Mouse (Mus musculus) forebrain, embryonic 14.5 days (tissue): ENCODE data around the gene Psapl1. TPM values are rescaled to one million over a fixed set of nuclear protein-coding genes. Genes with fewer than 3 reads are reported as not detected.

Experiments
- ATAC-seq: fragments of 200-750 bp; cut with Nextera tagmentation; 2 replicates; pipeline ENCODE4 v1.8.0; 2017; ENCODE audit warnings: mild to moderate bottlenecking, moderate library complexity
- DNase-seq: peaks from one replicate; pipeline ENCODE4 v3.0.0-alpha.2; 2015; ENCODE audit warnings: low spot score
- H3K27ac ChIP-seq: fragments of 300-500 bp; sonication (generic); 2 replicates; pipeline ENCODE4 v1.5.1; 2014; ENCODE audit warnings: low read depth, mild to moderate bottlenecking, control low read depth, low read length, moderate library complexity
- H3K27me3 ChIP-seq: fragments of 300-500 bp; sonication (generic); replicated peaks from 2 replicates; pipeline ENCODE4 v1.6.1; 2014; ENCODE audit warnings: low read length, control low read depth, mixed read lengths; ENCODE audit not compliant: control insufficient read depth, insufficient read depth
- H3K36me3 ChIP-seq: fragments of 300-500 bp; sonication (generic); 2 replicates; pipeline ENCODE4 v1.6.1; 2014; ENCODE audit warnings: low read length, control low read depth; ENCODE audit not compliant: control insufficient read depth, insufficient read depth
- H3K4me1 ChIP-seq: fragments of 300-500 bp; sonication (generic); 2 replicates; pipeline ENCODE4 v1.6.1; 2014; ENCODE audit warnings: antibody characterized with exemption, low read length, control low read depth; ENCODE audit not compliant: control insufficient read depth, insufficient read depth
- H3K4me2 ChIP-seq: fragments of 300-500 bp; sonication (generic); 2 replicates; pipeline ENCODE4 v1.6.1; 2014; ENCODE audit warnings: mild to moderate bottlenecking, control low read depth, low read length
- H3K4me3 ChIP-seq: fragments of 300-500 bp; sonication (generic); 2 replicates; pipeline ENCODE4 v1.5.1; 2014; ENCODE audit warnings: low read depth, low read length, control low read depth
- H3K9ac ChIP-seq: fragments of 300-500 bp; sonication (generic); 2 replicates; pipeline ENCODE4 v1.6.1; 2014; ENCODE audit warnings: mild to moderate bottlenecking, low read length, control low read depth, moderate library complexity
- H3K9me3 ChIP-seq: fragments of 300-500 bp; sonication (generic); replicated peaks from 2 replicates; pipeline ENCODE4 v1.6.1; 2016; ENCODE audit warnings: low read length, control low read depth, mixed read lengths; ENCODE audit not compliant: control insufficient read depth
- WGBS: fragments of 180-500 bp; shearing (Covaris S2); extraction: QIAGEN DNeasy Blood & Tissue Kit; methylation state at CpG from one replicate; pipeline ENCODE4 v1.1.7; 2014; 5-methylcytosine and 5-hydroxymethylcytosine counted together
- polyA plus RNA-seq: library from polyadenylated mRNA; unstranded; fragments of >200 nt; fragmentation: Nextera tagmentation; extraction: Ambion mirVana; gene quantifications from 2 replicates; pipeline ENCODE4 v1.2.1, GENCODE M21; 2014

Psapl1 gene
- polyA plus RNA-seq, 1 experiment from 2014 or later: not detected

DNA sequence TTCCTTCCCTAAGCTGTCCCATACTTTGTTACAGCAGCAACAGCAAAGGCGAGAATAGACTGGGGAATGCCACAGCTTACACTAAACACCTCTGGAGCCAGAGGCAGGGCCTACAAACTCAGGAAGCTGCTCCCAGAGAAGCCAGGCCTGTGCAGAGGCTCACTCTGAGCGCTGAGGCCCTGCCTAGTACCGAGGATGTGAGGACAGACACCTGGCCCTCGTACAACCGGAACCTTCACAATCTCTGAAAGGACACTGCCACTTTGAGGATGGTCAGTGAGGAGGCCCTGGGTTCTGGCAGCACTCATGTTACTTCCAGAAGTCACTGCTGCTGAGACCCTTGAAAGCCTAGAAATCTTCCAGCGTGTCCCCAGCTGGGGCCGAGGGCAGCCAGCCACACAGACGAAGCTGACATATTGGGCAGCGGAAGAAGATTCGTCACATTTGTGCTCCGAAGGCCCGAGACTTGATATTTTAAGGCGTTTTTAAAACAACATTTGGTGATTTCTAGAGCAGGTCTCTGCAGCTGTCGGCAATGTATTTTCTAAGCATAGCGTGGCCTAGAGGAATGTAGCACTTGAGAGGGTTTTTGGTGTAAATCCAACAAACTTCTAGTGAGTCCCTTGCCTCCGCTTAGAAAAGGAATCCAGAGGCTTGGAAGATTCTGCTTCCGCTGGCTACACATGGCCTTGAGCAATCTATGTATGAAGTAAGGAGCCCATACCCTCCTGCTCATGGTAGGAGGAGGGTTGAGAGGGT is 49.1 kb downstream of the Psapl1 start:
- Histone ChIP-seq H3K27ac (no peak overlapping the region), H3K27me3 (no peaks in the 10 kb centered on the region), H3K9ac (no peak overlapping the region), H3K9me3 (no peaks in the 10 kb centered on the region), H3K4me2 (no peak overlapping the region), H3K36me3 (no peaks in the 10 kb centered on the region), H3K4me3 (no peak overlapping the region), H3K4me1 (peaks cover 3% of the 10 kb centered on the region; the same call in 1 of the 2 replicates)
- DNase-seq: no peak
- ATAC-seq: no peak
- WGBS: 87% methylated on average over 17 of the region's 17 CpGs

DNA sequence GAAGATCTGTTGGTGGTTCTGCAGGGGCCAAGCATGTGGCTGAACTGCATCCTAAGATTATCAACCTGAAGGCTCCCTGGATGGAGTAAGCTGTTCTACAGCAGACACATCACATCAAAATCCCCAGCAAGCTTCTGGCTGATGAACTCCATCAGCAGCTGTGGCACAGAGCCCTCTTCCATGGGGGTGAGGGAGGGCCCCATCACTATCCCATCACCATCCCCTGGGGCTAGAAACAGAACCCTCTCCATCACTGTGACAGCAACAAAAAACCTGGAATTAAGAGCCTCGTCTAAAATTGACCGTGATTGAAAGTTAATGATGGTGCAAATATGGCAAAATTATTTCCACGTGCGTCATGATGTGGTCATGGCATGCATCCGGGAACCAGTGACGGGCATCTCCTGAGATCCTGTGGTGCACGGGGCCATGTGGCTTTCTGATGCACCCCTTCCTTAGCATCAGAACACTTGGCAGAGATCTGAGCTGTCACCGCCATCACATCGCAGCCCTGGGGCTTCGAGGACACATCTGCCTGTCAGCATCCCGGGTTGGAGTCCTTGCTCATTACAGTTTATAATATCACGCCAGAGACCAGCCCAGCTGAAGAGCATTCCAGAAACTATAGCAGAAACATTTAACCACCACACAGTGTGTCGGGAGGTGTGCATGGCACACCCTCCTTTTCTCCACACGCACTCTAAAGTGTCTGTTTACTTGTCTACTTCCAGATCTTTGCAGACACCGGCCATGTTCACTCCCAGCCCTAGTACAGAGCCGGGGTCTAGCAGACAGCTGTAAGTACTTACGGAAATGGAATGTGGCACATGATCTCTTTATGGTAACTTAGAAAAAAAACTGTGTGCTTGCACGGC is 51.1 kb downstream of the Psapl1 start:
- ATAC-seq (no peak), DNase-seq (no peak)
- Histone ChIP-seq H3K9ac (no peak overlapping the region), H3K27me3 (no peaks in the 10 kb centered on the region), H3K4me1 (peaks cover 16% of the 10 kb centered on the region), H3K4me3 (no peak overlapping the region), H3K36me3 (no peaks in the 10 kb centered on the region), H3K9me3 (no peaks in the 10 kb centered on the region), H3K27ac (no peak overlapping the region), H3K4me2 (no peak overlapping the region)
- 79% methylated on average over 18 of the region's 18 CpGs for WGBS

Other genes starting within 250 kb of the Psapl1 start
- gene Sorcs2, start 194.1 kb downstream of the Psapl1 start, polyA plus RNA-seq: 5.1 and 6.6 TPM in 2 replicates